Mouse (Mus musculus) 416B (cell line): ENCODE measurements around the gene Srgap2.

Experiments used
- DNase-seq: peaks from one replicate; pipeline ENCODE4 v3.0.0; 2011; ENCODE audit warnings: low read depth

Srgap2 gene

DNA sequence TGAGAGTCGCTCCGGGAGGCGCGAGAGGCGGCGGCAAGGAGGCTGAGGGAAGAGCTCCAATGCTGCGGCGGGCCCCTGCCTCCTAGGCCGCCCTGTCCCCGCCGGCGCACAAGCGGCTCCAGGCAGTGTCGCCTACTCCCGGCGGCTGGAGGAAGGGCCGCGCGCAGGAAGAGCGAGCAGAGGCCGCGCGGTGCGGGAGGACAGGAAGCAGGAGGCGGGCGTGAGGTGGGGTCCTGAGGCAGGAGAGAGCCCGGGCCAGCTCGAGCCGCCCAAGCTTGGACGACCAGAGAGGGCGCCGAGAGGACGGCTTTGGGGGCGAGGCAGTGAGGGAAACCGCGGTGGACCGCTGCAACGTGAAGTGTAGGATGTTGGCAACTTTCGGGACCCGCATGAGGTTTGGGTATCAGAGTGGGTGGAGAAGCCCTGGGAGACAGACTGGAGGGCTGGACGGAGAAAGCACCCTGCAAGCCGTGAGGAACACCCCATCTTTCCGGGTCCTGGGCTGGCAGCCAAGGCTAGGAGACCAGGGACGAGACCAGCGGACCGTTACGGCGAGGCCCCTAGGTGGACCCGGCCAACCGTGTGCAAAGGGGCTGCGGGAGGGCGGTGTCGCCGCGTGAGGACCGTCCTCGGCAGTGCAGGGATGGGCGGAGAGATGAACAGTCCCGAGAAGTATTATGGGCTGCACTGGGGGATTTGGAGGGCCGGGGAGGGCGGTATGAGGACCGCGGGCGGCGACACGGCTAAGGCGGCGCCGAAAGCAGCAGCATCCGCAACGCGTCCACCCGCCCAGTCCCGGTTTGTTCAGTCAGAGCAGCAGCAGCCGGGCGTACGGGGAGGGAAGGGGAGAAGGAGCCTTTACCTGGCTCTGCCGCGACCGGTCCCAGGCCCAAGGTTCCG, 531 bp downstream of the Srgap2 start:
- DNase-seq: peak; percentile 80

GRCm38 (mm10) chr1:131525586-131526271, 1.4 kb downstream of the Srgap2 start:
- peak; percentile 44 for DNase-seq

DNA sequence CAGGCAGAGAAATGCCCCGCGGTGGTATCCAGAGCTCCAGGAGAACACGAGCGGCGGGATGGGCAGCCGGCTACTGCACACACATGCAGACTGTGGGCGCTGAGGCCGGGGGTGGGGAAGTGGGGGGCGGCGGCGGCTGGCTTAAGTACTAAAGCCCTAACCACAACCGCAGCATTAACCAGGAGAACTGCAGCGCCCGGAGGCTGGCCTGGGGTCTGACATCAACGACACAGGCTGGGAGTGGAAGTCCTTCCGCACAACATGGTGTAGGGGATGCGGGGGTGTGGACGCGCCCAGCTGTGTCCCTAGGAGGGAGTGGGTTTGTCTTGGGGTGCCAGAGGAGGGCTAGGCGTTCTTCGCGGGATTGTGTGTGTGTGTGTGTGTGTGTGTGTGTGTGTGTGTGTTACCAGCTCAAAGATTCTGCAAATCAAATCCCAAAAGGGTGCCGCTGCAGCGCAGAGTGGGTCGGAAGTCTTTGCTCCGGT, 2.0 kb downstream of the Srgap2 start:
- DNase-seq: peak; percentile 79

- DNase-seq: no peak
Measured at GRCm38 (mm10) chr1:131523794-131524193, 3.4 kb downstream of the Srgap2 start.

GRCm38 (mm10) chr1:131516588-131516987, 10.6 kb downstream of the Srgap2 start:
- no peak for DNase-seq

DNA sequence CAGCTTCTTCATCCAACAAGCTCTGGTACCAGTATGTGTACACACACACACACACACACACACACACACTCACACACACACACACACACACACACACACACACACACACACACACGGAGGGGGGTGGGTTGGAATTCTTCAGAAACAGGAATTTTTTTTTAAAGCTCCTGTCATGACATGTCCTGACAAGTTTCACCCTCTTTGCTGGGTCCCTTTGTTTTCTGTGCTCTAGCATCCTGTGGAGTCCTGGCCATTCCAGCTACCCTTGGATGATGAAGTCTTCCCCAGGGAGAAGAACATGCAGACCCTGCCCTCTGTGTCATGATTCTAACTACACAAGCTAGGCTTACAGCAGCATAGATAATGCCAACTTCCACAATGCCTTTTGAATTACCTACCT, 13.0 kb downstream of the Srgap2 start:
- no peak for DNase-seq

DNA sequence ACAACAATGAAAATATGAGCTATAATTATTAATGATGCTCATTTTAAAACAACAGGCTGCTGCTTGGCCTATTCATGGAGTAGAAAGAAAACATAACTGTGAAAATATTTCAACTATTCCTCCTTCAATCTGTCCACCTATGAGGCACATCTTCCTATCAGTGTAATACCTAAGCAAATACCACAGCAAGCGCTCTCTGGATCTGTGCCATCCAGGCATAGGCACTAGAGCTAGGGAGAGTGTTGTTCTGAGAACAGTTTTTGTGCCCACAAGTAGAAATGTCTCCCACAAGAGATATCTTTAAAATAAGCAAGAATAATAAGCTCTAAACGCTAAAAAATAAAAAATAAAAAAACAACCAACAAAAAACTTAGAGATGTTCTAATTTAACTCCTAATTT, 14.0 kb downstream of the Srgap2 start:
- DNase-seq: no peak

- no peak for DNase-seq
Measured at GRCm38 (mm10) chr1:131511661-131512500, 15.3 kb downstream of the Srgap2 start.

GRCm38 (mm10) chr1:131511131-131511530, 16.0 kb downstream of the Srgap2 start:
- DNase-seq: no peak

DNA sequence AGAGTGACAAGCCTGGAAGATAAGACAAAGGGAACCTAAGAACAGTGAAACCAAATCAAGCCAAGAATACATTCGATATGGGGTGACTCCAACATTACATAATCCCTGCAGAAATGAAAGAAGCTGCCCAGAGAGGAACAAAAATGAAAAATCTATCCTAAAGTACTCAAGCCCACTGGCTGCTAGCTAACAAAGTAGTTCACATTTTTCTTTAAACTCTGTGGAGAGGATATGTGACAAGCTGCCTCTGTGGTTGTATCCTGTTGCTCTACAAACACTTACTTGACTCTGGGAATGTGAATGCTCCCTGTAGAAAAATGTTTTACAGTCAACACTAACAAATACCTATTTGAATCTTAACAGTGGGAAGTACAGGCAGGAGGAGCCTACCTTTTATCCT, 25.5 kb downstream of the Srgap2 start:
- DNase-seq: no peak

GRCm38 (mm10) chr1:131498231-131498630, 28.9 kb downstream of the Srgap2 start:
- DNase-seq: no peak

DNA sequence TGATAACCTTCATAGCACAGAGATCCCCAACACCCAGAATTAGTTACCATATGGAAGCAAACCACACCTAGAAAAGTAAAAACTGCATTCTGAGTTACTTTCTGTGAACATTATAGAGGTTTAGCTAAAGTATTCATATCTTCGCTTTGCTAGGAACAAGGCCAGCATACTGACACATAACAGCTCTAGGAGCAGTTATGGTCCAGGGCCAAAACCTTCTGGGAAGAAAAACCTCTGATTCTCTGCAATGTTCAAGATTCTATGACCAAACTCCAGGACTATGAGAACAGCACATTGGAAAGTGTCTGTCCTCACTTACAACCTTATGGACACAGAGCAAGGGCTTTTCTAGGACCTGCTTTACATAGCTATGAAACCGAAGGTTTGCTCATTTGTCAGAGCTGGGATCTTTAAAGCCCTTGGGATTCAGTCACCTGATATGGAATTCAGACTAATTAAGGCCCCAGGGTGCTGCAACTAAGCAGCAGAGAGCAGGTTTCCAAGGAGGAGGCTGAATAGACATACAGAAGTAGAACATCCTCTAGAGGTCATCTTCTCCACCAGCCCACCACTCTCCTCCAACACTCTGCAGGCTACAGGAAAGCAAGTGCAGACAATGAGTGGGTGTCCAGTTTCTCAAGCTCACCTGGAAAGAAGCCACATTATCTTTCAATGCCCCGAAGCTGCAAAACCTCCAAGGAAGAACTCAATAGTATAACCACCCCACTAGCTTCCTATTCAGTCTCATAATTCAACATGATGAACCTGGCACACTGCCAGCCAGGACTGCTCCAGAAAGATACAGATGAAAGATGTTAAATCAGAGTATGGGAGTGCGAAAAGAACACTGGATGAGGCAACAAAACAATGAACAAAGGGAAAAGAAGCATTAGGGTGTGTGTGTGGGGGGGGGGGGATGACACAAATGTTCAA, 32.9 kb downstream of the Srgap2 start:
- peak; percentile 31 for DNase-seq

DNA sequence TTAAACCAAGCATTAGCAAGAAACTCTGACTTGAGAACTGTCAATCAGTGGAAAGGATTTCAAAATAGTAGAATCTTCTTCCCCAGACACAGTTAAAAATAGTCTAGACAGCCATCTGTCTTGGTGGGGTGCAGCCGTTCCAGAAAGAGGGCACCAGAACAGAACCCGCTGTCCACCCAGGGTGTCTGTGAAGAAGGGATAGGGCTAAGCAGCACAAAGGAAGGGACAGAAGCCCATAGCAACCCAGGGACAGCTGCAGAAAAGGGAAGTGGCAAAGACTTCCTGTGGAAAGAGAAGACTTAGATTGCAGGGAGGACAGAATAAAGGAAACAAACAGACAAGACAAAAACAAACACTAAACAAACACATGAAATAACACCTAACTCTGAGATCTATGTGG, 34.8 kb downstream of the Srgap2 start:
- DNase-seq: peak; percentile 47

DNA sequence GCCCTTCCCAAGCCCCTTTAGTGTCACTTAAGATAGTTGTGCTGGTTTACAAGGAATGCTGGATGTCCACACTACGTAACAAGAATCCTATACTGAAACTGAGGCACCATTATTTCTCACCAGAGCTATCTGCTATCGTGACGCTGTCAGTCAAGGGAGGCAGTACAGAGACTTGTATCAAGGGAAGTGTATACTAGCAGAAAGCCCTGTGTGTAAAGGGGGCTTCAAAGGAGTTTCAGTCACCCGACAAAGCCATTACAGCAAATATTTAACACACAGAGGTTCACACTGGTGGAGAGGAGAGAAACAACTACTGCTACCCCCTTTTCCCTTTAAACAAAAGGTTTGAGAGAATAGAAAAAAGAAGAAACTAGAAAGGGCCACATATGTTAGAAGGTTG, 35.6 kb downstream of the Srgap2 start:
- no peak for DNase-seq

DNA sequence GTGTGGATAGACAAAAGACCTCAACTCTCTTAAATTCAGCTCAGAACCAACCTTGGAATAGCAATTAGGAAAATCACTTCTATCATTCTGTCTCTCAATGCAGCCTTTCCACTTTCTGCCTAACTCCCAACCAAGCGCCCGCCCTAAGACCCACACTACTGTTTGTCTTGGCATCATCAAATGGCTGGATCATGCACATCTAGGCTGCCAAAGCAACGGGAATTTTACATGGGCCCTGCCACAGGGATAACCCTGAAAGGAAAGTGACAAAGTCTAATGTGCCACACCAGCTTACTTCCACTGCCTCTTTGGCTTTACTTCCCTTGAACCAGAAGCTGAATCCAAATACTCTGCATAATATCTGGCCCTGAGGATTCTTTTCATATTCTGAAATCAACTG, 37.8 kb downstream of the Srgap2 start:
- no peak for DNase-seq

DNA sequence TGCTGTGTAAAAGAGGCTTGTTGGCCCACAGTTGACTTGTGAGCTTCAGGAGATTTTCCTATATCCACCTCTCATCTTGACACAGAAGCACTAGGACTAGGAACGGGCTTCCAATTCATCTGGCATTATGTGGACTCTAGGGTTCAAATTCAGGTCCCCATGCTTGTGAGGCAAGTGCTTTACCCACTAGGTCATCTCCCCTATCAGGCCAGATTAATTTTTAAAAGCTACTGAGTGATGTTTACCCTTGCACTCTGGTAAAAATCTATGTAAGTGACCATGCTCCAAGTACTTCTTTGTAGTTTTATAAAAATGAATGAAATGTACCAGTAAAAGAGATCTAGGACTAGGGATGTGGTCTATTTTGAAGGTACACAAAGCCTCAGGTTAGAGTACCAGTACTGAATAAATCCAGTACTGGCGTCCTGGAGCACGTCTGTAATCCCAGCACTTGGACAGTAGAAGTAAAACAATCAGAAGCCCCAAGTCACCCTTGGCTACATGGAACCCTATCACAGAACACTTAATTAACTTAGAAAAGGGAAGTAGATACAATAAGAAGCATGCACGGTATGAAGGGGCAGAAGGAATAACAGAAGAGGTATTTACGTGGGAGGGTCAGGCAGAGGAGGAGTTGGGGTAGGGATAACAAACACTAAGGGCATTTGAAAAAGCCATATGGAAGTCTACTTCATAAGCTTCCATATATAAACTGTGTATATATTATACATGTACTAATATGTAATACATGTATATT, 40.9 kb downstream of the Srgap2 start:
- no peak for DNase-seq

- DNase-seq: no peak
Measured at GRCm38 (mm10) chr1:131482242-131482641, 44.9 kb downstream of the Srgap2 start.

DNA sequence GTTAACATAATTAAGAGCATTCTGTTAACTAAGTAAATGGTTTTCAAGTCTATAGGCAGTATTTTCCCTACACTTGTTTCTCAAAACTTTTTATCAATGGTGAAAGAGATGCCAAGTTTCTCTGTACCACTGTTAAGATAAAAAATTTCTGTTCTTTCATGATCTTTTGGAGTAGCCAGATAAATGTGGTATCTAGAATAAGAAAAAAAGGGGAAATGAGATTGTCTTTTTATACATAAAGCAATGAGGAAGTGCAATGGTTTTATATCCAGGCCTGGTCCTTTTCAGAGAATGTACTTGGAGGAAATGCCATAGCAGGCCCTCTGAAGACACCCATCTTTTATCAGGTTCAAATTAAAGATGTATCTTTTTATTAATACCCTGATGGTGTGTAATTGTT, 45.8 kb downstream of the Srgap2 start:
- DNase-seq: no peak

GRCm38 (mm10) chr1:131478770-131479305, 48.3 kb downstream of the Srgap2 start:
- DNase-seq: no peak

DNA sequence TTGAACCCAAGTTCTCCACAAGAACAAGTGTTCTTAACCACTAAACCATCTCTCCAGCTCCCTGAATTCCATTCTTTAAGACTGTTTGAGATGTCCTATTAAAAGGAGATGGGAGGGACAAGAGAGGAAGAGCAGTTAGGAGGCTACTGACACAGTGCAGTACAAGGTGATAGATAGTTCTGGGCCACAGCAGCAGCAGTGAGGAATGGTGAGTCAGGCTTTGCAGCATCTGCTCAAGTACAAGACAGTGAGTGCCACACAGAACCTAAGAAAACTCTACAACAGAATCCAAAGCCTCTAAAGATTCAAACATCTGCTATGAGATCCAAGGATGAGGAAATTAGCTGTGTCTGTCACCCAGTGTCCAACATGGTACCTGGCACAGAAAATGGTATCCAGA, 51.8 kb downstream of the Srgap2 start:
- DNase-seq: no peak
